Mouse (Mus musculus): Measurements from ENCODE around the gene Hsd17b11. TPM values are rescaled to one million over a fixed set of nuclear protein-coding genes. Genes with fewer than 3 reads are reported as not detected.

Hsd17b11 gene
- polyA plus RNA-seq, 1 experiment from 2014 or later: 8.0 TPM

- WGBS: 64% methylated on average over 8 of the region's 8 CpGs
- ATAC-seq (replicated peaks; ENCODE audit: low FRiP score): no peak
- no peak overlapping the region for H3K9ac ChIP-seq
- H3K27me3 ChIP-seq: no peaks in the 10 kb centered on the region
- peaks cover 5% of the 10 kb centered on the region for H3K4me1 ChIP-seq
- H3K9me3 ChIP-seq (replicated peaks): no peaks in the 10 kb centered on the region
- H3K36me3 ChIP-seq: peaks cover 40% of the 10 kb centered on the region
- H3K27ac ChIP-seq: no peak overlapping the region
- no peak overlapping the region for H3K4me2 ChIP-seq
- H3K4me3 ChIP-seq (replicated peaks): no peak overlapping the region
Observed at GRCm38 (mm10) chr5:104052956-104053355, 31.2 kb upstream of the Hsd17b11 start.

DNA sequence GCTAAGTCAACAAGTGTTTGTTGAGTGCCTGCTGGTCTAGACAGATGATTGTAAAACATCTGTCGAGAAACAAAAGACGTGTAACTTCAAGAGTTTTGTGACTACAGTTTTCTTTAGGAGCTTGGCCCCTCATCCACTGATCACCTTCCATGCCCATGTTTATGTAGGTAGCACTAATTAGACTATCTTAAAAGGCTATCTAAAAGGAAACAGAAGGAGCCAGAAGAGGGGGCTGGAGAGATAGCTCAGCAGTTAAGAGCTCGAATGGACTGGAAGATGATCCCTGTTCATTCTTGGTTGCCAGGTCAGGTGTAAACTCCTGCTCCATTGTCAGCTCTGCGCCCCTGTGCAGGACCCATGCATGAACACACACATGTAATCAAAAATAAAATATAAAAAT lies 26.4 kb upstream of the Hsd17b11 start:
- H3K4me3 ChIP-seq (replicated peaks): peak overlapping the region; percentile 72
- H3K4me2 ChIP-seq: peak overlapping the region; percentile 78
- ATAC-seq (replicated peaks; ENCODE audit: low FRiP score): no peak
- H3K27ac ChIP-seq: no peak overlapping the region
- H3K27me3 ChIP-seq: no peaks in the 10 kb centered on the region
- H3K9ac ChIP-seq: no peak overlapping the region
- peaks cover 27% of the 10 kb centered on the region for H3K36me3 ChIP-seq
- H3K9me3 ChIP-seq (replicated peaks): no peaks in the 10 kb centered on the region
- WGBS: 27% methylated on average over 4 of the region's 4 CpGs
- peaks cover 19% of the 10 kb centered on the region for H3K4me1 ChIP-seq

DNA sequence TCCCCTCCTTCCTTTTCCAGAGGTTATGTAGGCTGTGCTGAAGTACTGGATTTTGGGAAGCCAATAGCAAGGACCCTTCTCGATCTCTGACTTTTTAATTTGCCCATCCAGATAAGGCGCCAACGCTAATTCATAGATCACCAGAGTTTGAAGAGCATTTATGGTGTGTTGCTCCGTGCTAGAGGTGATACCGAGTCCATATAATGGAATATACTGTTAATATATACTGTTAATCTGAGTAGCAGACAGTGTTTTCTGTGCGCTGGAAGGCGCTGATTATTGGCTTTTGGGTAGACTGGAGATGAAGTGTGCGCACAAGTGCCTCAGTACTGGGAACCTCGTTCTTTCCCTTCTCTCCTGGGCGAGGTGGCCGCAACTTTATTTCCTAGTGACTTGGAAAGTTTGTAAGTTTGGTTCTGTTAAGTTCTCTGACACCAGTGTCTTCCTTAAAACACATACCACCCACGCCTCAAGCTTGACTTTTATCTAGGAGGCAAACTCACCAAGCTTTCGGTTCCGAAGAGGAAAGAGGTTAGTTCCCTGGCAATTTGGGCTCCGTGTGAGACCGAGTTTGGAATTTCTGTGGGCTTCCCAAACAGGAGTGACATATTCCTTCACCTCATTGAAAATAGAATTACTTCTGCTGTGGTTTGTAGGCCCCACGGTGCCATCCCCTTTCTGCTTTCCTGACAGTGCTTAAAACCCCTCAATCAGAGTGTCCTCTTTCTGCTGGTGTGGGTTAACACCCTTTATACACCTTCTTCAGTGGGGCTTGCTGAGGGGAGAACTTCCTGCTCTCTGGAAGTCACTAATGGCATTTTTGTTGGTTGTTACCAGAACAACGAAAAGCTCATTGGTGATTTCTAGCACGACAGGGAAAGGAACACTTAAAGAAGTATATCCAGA lies 25.7 kb upstream of the Hsd17b11 start:
- Histone ChIP-seq H3K4me1 (peaks cover 19% of the 10 kb centered on the region), H3K4me2 (peak overlapping the region; percentile 78), H3K36me3 (peaks cover 21% of the 10 kb centered on the region), H3K9me3 (replicated peaks) (no peaks in the 10 kb centered on the region), H3K27ac (peak overlapping the region; percentile 85), H3K9ac (peak overlapping the region; percentile 80), H3K27me3 (no peaks in the 10 kb centered on the region), H3K4me3 (replicated peaks) (peak overlapping the region; percentile 72)
- 0 out of 2 replicates have a peak, but pooled peaks have one; percentile 8 for ATAC-seq (replicated peaks; ENCODE audit: low FRiP score)
- WGBS: 3% methylated on average over 19 of the region's 19 CpGs

DNA sequence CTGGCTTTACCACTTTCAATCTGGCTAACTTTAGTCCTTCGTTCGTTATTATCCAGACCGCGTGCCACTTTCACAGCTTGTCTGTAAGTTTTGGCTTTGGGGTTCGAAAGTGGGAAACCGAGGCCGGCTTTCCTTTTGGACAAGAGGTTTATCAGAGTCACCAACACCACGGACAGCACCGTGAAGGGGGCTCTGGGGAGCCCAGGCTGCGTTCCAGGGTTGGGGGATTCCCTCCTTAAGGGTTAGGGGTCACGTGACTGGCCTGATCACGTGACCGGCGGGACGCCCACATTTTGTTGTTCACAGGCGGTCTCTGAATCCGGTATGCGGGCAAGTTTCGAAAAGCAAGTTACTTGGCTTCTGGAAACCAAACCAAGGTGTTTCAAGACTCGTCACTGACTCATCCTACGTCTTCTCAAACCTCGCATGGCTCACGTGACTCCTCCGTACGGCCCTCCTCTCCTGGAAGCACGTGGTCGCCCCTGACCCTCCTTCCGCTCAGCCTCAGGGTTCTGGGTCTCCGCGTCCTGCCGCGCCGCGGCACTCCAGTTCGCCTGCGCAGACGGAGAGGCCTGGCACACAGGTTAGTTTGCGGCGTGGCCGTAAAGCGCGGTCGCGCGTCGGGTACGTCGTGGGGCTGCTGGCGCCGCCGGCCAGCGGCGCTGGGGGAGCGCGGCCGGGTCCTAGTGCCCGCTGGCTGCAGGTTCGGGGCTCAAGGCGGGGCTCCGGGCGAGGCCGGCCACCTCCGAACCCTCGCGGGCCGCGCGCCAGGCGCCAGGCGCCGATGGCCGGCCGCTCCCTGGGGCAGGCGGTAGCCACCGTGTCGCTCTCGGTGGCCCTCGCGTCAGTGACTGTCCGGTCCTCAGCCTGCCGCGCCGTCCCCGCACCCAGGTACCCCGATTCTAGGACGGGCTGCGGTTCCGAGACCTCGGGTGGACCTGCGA lies 24.8 kb upstream of the Hsd17b11 start, which contains the start of gene Nudt9:
Nudt9 (plus strand) TSS at position 51 of the 944 bp plus-strand sequence.
- peak within 1 kb of the TSS; percentile 85 for H3K27ac ChIP-seq
- H3K4me3 ChIP-seq (replicated peaks): peak within 1 kb of the TSS; percentile 72
- peak within 1 kb of the TSS; percentile 80 for H3K9ac ChIP-seq
- H3K4me1 ChIP-seq: peaks cover 19% of the 10 kb centered on the region
- no peaks in the 10 kb centered on the region for H3K27me3 ChIP-seq
- peaks cover 11% of the 10 kb centered on the region for H3K36me3 ChIP-seq
- no peaks in the 10 kb centered on the region for H3K9me3 ChIP-seq (replicated peaks)
- peak within 1 kb of the TSS; percentile 78 for H3K4me2 ChIP-seq
- peak; percentile 98 for ATAC-seq (replicated peaks; ENCODE audit: low FRiP score)
- 5% methylated on average over 90 of the region's 90 CpGs for WGBS

GRCm38 (mm10) chr5:104043704-104044103 lies 22.0 kb upstream of the Hsd17b11 start:
- H3K9me3 ChIP-seq (replicated peaks): no peaks in the 10 kb centered on the region
- no peak overlapping the region for H3K4me3 ChIP-seq (replicated peaks)
- H3K9ac ChIP-seq: no peak overlapping the region
- peaks cover 19% of the 10 kb centered on the region for H3K4me1 ChIP-seq
- no peak overlapping the region for H3K27ac ChIP-seq
- H3K4me2 ChIP-seq: no peak overlapping the region
- ATAC-seq (replicated peaks; ENCODE audit: low FRiP score): no peak
- WGBS: 67% methylated on average over 2 of the region's 2 CpGs
- H3K36me3 ChIP-seq: no peaks in the 10 kb centered on the region
- no peaks in the 10 kb centered on the region for H3K27me3 ChIP-seq

GRCm38 (mm10) chr5:104042906-104043305 lies 21.2 kb upstream of the Hsd17b11 start:
- H3K4me2 ChIP-seq: no peak overlapping the region
- H3K9me3 ChIP-seq (replicated peaks): no peaks in the 10 kb centered on the region
- peaks cover 14% of the 10 kb centered on the region for H3K4me1 ChIP-seq
- no peaks in the 10 kb centered on the region for H3K27me3 ChIP-seq
- H3K9ac ChIP-seq: no peak overlapping the region
- H3K27ac ChIP-seq: no peak overlapping the region
- H3K4me3 ChIP-seq (replicated peaks): no peak overlapping the region
- ATAC-seq (replicated peaks; ENCODE audit: low FRiP score): no peak
- no peaks in the 10 kb centered on the region for H3K36me3 ChIP-seq
- 94% methylated on average over 2 of the region's 2 CpGs for WGBS

DNA sequence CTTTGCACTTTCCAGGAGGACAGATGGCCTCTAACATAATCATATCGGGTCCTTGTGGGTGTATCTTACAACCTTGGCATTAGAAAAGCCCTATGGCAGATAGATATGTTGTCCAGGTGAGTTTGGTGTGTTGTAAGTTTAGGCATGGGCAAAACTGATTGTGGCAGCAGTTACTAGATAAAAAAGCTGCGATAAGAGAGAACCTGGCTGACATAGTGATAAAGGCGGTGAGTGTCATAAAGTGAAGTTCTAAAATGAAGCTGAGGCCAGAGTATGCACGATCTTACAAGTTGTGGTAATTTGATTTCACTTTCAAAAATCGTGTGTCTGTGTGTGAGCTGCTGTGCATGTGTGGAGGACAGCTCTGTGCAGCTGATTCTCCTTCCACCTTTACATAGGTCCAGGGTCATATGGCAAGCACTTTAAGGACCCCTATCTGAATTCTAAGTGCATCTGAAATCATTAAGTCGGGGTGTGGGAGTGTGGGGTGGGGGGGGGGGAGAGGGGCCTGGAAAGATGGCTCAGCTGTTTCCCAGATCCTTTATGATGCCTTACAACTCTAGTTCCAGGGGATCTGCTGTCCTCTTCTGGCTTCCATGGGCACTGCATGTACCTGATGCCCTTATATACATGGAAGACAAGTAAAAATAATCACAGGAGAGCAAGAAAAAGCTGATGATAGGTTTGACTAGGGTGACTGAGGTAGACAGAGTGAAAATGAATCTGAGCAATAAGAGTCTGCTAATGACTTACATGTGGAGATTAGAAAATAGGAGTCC lies 17.6 kb upstream of the Hsd17b11 start:
- Histone ChIP-seq H3K9me3 (replicated peaks) (no peaks in the 10 kb centered on the region), H3K27me3 (no peaks in the 10 kb centered on the region), H3K36me3 (no peaks in the 10 kb centered on the region), H3K27ac (no peak overlapping the region), H3K4me2 (no peak overlapping the region), H3K9ac (no peak overlapping the region), H3K4me3 (replicated peaks) (no peak overlapping the region), H3K4me1 (no peaks in the 10 kb centered on the region)
- WGBS: 70% methylated on average over 6 of the region's 6 CpGs
- no peak for ATAC-seq (replicated peaks; ENCODE audit: low FRiP score)

- H3K9me3 ChIP-seq (replicated peaks): no peaks in the 10 kb centered on the region
- no peaks in the 10 kb centered on the region for H3K36me3 ChIP-seq
- H3K4me3 ChIP-seq (replicated peaks): no peak overlapping the region
- H3K27ac ChIP-seq: no peak overlapping the region
- 90% methylated on average over 1 of the region's 1 CpGs for WGBS
- H3K4me2 ChIP-seq: no peak overlapping the region
- no peak overlapping the region for H3K9ac ChIP-seq
- no peaks in the 10 kb centered on the region for H3K27me3 ChIP-seq
- ATAC-seq (replicated peaks; ENCODE audit: low FRiP score): no peak
- no peaks in the 10 kb centered on the region for H3K4me1 ChIP-seq
Observed at GRCm38 (mm10) chr5:104036686-104037085, 15.0 kb upstream of the Hsd17b11 start.

DNA sequence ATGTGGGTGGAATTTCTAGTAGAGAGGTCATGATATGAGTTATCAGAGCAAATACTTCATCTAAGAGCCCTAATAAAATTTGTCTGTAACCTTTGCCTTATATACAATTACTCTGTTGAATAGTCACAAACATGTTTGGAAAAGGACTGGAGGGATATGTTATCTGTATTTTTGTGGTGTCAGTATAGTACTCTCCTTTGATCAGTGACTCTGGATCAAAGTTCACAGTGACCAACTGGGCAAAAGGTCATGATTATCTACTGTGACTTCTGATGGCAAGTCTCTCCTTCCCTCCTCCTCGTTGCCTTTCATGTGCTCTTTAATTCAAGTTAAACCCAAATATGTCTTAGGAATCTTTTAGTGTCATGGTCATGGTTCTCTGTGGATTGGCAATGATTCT lies 14.1 kb upstream of the Hsd17b11 start:
- H3K4me1 ChIP-seq: no peaks in the 10 kb centered on the region
- no peak overlapping the region for H3K27ac ChIP-seq
- no peaks in the 10 kb centered on the region for H3K36me3 ChIP-seq
- H3K4me3 ChIP-seq (replicated peaks): no peak overlapping the region
- no peak overlapping the region for H3K4me2 ChIP-seq
- ATAC-seq (replicated peaks; ENCODE audit: low FRiP score): no peak
- H3K27me3 ChIP-seq: no peaks in the 10 kb centered on the region
- H3K9me3 ChIP-seq (replicated peaks): no peaks in the 10 kb centered on the region
- no peak overlapping the region for H3K9ac ChIP-seq
- 31% methylated on average over 1 of the region's 1 CpGs for WGBS

GRCm38 (mm10) chr5:104035066-104035465 lies 13.3 kb upstream of the Hsd17b11 start:
- no peak for ATAC-seq (replicated peaks; ENCODE audit: low FRiP score)
- Histone ChIP-seq H3K4me2 (no peak overlapping the region), H3K27ac (no peak overlapping the region), H3K9me3 (replicated peaks) (no peaks in the 10 kb centered on the region), H3K9ac (no peak overlapping the region), H3K27me3 (no peaks in the 10 kb centered on the region), H3K4me1 (no peaks in the 10 kb centered on the region), H3K36me3 (no peaks in the 10 kb centered on the region), H3K4me3 (replicated peaks) (no peak overlapping the region)

GRCm38 (mm10) chr5:104032434-104033097 lies 10.8 kb upstream of the Hsd17b11 start:
- H3K4me1 ChIP-seq: no peaks in the 10 kb centered on the region
- no peak overlapping the region for H3K4me3 ChIP-seq (replicated peaks)
- no peak overlapping the region for H3K27ac ChIP-seq
- 79% methylated on average over 2 of the region's 2 CpGs for WGBS
- no peaks in the 10 kb centered on the region for H3K27me3 ChIP-seq
- H3K9me3 ChIP-seq (replicated peaks): no peaks in the 10 kb centered on the region
- no peak for ATAC-seq (replicated peaks; ENCODE audit: low FRiP score)
- no peak overlapping the region for H3K9ac ChIP-seq
- no peaks in the 10 kb centered on the region for H3K36me3 ChIP-seq
- H3K4me2 ChIP-seq: no peak overlapping the region
